Comparison of ENCODE assay signal across 31 mouse cellular contexts in genomic region chr2:77801009-77801408, GRCm38 (mm10). TPM values are rescaled to one million over a fixed set of nuclear protein-coding genes. Genes with fewer than 3 reads are reported as not detected.
"Had no signal": no experiment of that assay in that cellular context is flagged by ENCODE, and none has a peak within 500 bp of the region (broad histone marks: within the 10 kb centered on the region; RNA-seq: fewer than 3 reads in every experiment).

No protein-coding gene starts in this region.

- H3K4me3 ChIP-seq: heart, embryonic 13.5 days; heart, embryonic 15.5 days; hindbrain, embryonic 10.5 days; hindbrain, embryonic 12.5 days; hindbrain, embryonic 13.5 days; hindbrain, embryonic 15.5 days; intestine, embryonic 15.5 days; kidney, embryonic 15.5 days; layer of hippocampus, adult 2 months; left cerebral cortex, adult 2 months had no signal

- H3K27me3 ChIP-seq: heart, embryonic 13.5 days; heart, embryonic 15.5 days; hindbrain, embryonic 12.5 days; hindbrain, embryonic 13.5 days; hindbrain, embryonic 15.5 days; intestine, embryonic 15.5 days; kidney, embryonic 15.5 days had no signal

- H3K4me1 ChIP-seq: hindbrain, embryonic 10.5 days; hindbrain, embryonic 12.5 days; hindbrain, embryonic 13.5 days; hindbrain, embryonic 15.5 days; intestine, embryonic 15.5 days; kidney, embryonic 15.5 days had no signal

- DNase-seq: heart, postnatal 10 days; heart, postnatal 14 days; heart, postnatal 36 days; heart, postnatal 4 days; kidney, adult 11 months; kidney, adult 18-20 months; kidney, adult 2 months; kidney, adult 8-10 months; kidney, adult 9 months; kidney, postnatal 10 days; kidney, postnatal 14 days; kidney, postnatal 25 days; kidney, postnatal 36 days; kidney, postnatal 4 days; layer of hippocampus, adult 9-11 months; layer of hippocampus, postnatal 36 days had no signal

- H3K27ac ChIP-seq: heart, embryonic 13.5 days; heart, embryonic 15.5 days; hindbrain, embryonic 10.5 days; hindbrain, embryonic 12.5 days; hindbrain, embryonic 13.5 days; hindbrain, embryonic 14.5 days; hindbrain, embryonic 15.5 days; hindbrain, postnatal 0 days; intestine, embryonic 15.5 days; kidney, embryonic 15.5 days; kidney, postnatal 0 days; layer of hippocampus, adult 2 months; left cerebral cortex, adult 2 months had no signal

RNA-seq across cellular contexts. Expression of gene Zfp385b, which starts 18.4 kb away (rescaled TPM):
- total RNA-seq: hematopoietic stem cell, adult 5-6 weeks had no signal
- polyA plus RNA-seq: inflammation-experienced regulatory T-cells, adult 6 months had no signal
